In genomic region chr16:21151564-21152361, GRCm38 (mm10) we compare ENCODE assay signal across 15 mouse cellular contexts. TPM values are rescaled to one million over a fixed set of nuclear protein-coding genes. Genes with fewer than 3 reads are reported as not detected.
DNase-seq lines count a peak whose midpoint lies in the region; ATAC-seq and TF ChIP-seq lines count a peak whose summit lies in the region.
"Had no signal": no experiment of that assay in that cellular context is flagged by ENCODE, and none has a peak within 500 bp of the region (broad histone marks: within the 10 kb centered on the region; RNA-seq: fewer than 3 reads in every experiment).

No protein-coding gene starts in this region.

- H3K4me2 ChIP-seq in heart, embryonic 12.5 days: no peak overlapping the region
- H3K4me2 ChIP-seq: hindbrain, embryonic 13.5 days; limb, embryonic 13.5 days had no signal

- peaks cover 5% of the 10 kb centered on the region; the same call in 1 of the 2 replicates for H3K4me1 ChIP-seq in heart, embryonic 12.5 days (replicated peaks)
- H3K4me1 ChIP-seq in heart, adult 2 months (ENCODE audit: control insufficient read depth, insufficient read depth, low read length): no peaks in the 10 kb centered on the region
- H3K4me1 ChIP-seq: hindbrain, embryonic 13.5 days had no signal

- H3K4me3 ChIP-seq in heart, embryonic 12.5 days: no peak overlapping the region
- H3K4me3 ChIP-seq in heart, adult 2 months: no peak overlapping the region
- H3K4me3 ChIP-seq: hindbrain, embryonic 13.5 days; limb, embryonic 13.5 days had no signal

- no peak for TF ChIP-seq POLR2A in heart, adult 2 months (IDR thresholded peaks at IDR 0.05; ENCODE audit: insufficient read depth, low read depth, low read length)

- no peak for TF ChIP-seq EP300 in heart, adult 2 months (IDR thresholded peaks at IDR 0.05; ENCODE audit: insufficient read depth, low read depth, low read length)

- H3K79me2 ChIP-seq in heart, adult 2 months (replicated peaks; ENCODE audit: control insufficient read depth, insufficient read depth, low read length): no peaks in the 10 kb centered on the region

- intact Hi-C loops in heart, adult 2 months (cut with DNase I): no loop called here
- intact Hi-C loops in left cerebral cortex, postnatal 10 days (cut with DNase I): no loop called here

- H3K9me3 ChIP-seq in heart, embryonic 12.5 days (replicated peaks): no peaks in the 10 kb centered on the region
- H3K9me3 ChIP-seq: hindbrain, embryonic 13.5 days; limb, embryonic 13.5 days had no signal

- H3K27ac ChIP-seq in heart, embryonic 12.5 days (ENCODE audit: poor library complexity, severe bottlenecking): 0 out of 2 replicates have a peak overlapping the region, but pooled peaks have one; percentile 9
- no peak overlapping the region for H3K27ac ChIP-seq in heart, adult 2 months
- H3K27ac ChIP-seq: hindbrain, embryonic 13.5 days; limb, embryonic 13.5 days had no signal

- no peak overlapping the region for H3K9ac ChIP-seq in heart, embryonic 12.5 days
- H3K9ac ChIP-seq in heart, adult 2 months (ENCODE audit: low read depth, low read length): no peak overlapping the region
- H3K9ac ChIP-seq: hindbrain, embryonic 13.5 days; limb, embryonic 13.5 days had no signal

- H3K36me3 ChIP-seq in heart, embryonic 12.5 days: no peaks in the 10 kb centered on the region
- no peaks in the 10 kb centered on the region for H3K36me3 ChIP-seq in heart, adult 2 months (ENCODE audit: control insufficient read depth, insufficient read depth, low read length)
- H3K36me3 ChIP-seq: hindbrain, embryonic 13.5 days; limb, embryonic 13.5 days had no signal

- no peak for TF ChIP-seq CTCF in heart, adult 2 months (IDR thresholded peaks at IDR 0.05)

- H3K27me3 ChIP-seq in heart, embryonic 12.5 days (replicated peaks): no peaks in the 10 kb centered on the region
- H3K27me3 ChIP-seq in heart, adult 2 months (ENCODE audit: control insufficient read depth, insufficient read depth, low read length): no peaks in the 10 kb centered on the region
- H3K27me3 ChIP-seq: hindbrain, embryonic 13.5 days; limb, embryonic 13.5 days had no signal

- 25% methylated on average over 4 of the region's 4 CpGs for WGBS in heart, embryonic 12.5 days
- 51% methylated on average over 4 of the region's 4 CpGs for WGBS in heart, adult 2 months

- no peak for DNase-seq in heart, adult 2 months
- DNase-seq in kidney, postnatal 14 days: peak; percentile 2
- DNase-seq in kidney, adult 9 months: no peak
- DNase-seq in NIH3T3 (ENCODE audit: low read depth): peak; percentile 11
- peak; percentile 42 for DNase-seq in lung, postnatal 10 days
- no peak for DNase-seq in Muller cell, postnatal 12 days (ENCODE audit: inconsistent ontology term)
- no peak for DNase-seq in left cerebral cortex, postnatal 10 days (ENCODE audit: extremely low spot score in 1 of 2, low spot score in 2 of 2)
- DNase-seq: cerebellum, adult 18-20 months; heart, adult 18-20 months had no signal

- ATAC-seq in heart, embryonic 12.5 days (ENCODE audit: insufficient number of reproducible peaks, low FRiP score): no peak

RNA-seq across cellular contexts. Expression of gene Teddm3, which starts 2.0 kb away (rescaled TPM):
- not detected in 2 replicates for polyA plus RNA-seq in heart, embryonic 12.5 days (2016; fragmentation: Nextera tagmentation; extraction: Ambion mirVana)
- total RNA-seq in heart, adult 2 months (2021): not detected
- not detected in 2 replicates for polyA plus RNA-seq in heart, adult 2 months (2012; rRNA removed)
- total RNA-seq in left cerebral cortex, postnatal 10 days (2021): under 1 TPM; 0.32 to 0.39 TPM
- total RNA-seq: adrenal gland, postnatal 4 days; heart, adult 18-20 months; megakaryocyte, adult 5-6 weeks; neutrophil, adult 5-6 weeks had no signal
- polyA plus RNA-seq: limb, embryonic 13.5 days had no signal

RNA-seq across cellular contexts. Expression of gene Ephb3, which starts 52.8 kb away (rescaled TPM):
- 24.0 and 25.4 TPM in 2 replicates for polyA plus RNA-seq in heart, embryonic 12.5 days (2016; fragmentation: Nextera tagmentation; extraction: Ambion mirVana)
- 1 to 10 TPM; 6.3 to 7.0 TPM for total RNA-seq in heart, adult 2 months (2021)
- 9.9 and 11.3 TPM in 2 replicates for polyA plus RNA-seq in heart, adult 2 months (2012; rRNA removed)
- 10 to 100 TPM; 29.7 to 34.1 TPM for total RNA-seq in left cerebral cortex, postnatal 10 days (2021)
- total RNA-seq: megakaryocyte, adult 5-6 weeks had no signal

Comparison
In these comparisons a context has a peak if more than half of its experiments do, and no peak if none do; other contexts are left out.
1. DNase-seq: peak in kidney, postnatal 14 days (single experiment), NIH3T3 (single experiment) and lung, postnatal 10 days (single experiment); none in heart, adult 2 months (0 of 2), kidney, adult 9 months (single experiment), Muller cell, postnatal 12 days (single experiment) and left cerebral cortex, postnatal 10 days (0 of 2).